Mouse (Mus musculus) C2C12 (cell line): ENCODE measurements at regions not wholly inside any gene's neighbourhood (a gene's known extent, or its start where the extent isn't known, plus 50 kb on each side); places are given as distances from the start of the nearest gene placed in this dataset.

Experiments used
- CEBPB ChIP-seq: IDR thresholded peaks from one replicate; pipeline ENCODE4 v1.6.1; 2011; ENCODE audit warnings: low read depth, mild to moderate bottlenecking, control low read depth, moderate library complexity
- CTCF ChIP-seq: IDR thresholded peaks from one replicate; pipeline ENCODE4 v1.5.1; 2011; ENCODE audit not compliant: control insufficient read depth, insufficient read depth, insufficient read length

GRCm38 (mm10) chr3:79002173-79002848 lies 284.0 kb downstream of the Rapgef2 start:
- TF ChIP-seq CTCF (no peak), CEBPB (no peak)
